Mouse (Mus musculus): ENCODE measurements around the gene Apopt1.
A peak's percentile ranks its signal among the peaks of the same experiment; 100 is the strongest.
"Not testable (repeated sequence)": the region's sequence is repeated elsewhere in the genome, so short reads cannot be mapped to it uniquely, and the experiment has no call there.

The Apopt1 gene

GRCm38 (mm10) chr12:111712476-111712875, 585 bp upstream of the Apopt1 start:
- no peak for DNase-seq

- not testable (repeated sequence) for DNase-seq
Observed at GRCm38 (mm10) chr12:111713880-111714279, 819 bp downstream of the Apopt1 start.

DNA sequence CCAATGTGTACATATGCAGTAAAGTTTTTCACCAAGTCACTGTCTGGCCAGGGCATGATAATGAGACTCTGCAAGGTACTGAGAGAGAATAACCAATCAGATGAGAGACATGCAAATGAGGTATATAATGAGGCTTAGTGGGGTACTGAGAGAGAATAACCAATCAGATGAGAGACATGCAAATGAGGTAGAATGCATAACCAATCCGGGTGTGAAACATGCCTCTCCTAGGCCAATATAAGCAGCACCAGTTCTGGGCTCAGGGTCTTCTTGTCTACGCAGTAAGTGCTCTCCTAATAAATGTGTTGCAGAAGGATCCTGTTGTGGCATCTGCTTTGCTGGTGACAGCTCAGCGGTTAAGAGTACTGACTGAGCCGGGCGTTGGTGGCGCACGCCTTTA, 3.4 kb downstream of the Apopt1 start:
- no peak for DNase-seq

- no peak for DNase-seq
Observed at GRCm38 (mm10) chr12:111718656-111719055, 5.6 kb downstream of the Apopt1 start.

GRCm38 (mm10) chr12:111720222-111720621, 7.2 kb downstream of the Apopt1 start:
- DNase-seq: no peak

DNA sequence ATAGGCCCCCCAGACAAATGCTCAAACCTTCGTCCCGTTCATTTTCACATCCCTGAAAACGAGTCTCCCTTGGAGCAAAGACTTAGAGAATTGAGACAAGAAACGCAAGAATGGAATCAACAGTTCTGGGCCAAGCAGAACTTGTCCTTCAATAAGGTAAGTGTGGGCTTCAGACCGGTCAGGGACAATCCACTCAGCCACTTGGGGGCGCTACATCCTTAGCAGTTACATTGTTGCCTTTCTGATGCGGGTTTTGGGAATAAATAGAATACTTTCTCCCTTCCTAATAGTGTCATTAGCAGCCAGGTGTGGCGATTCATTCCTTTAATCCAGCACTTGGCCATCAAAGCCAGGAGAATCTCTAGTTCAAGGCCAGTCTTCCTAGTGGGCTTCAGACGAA, 9.6 kb downstream of the Apopt1 start:
- DNase-seq: peak in 1 of 2 experiments; percentile 54

GRCm38 (mm10) chr12:111724638-111725337, 11.7 kb downstream of the Apopt1 start:
- no peak for DNase-seq

DNA sequence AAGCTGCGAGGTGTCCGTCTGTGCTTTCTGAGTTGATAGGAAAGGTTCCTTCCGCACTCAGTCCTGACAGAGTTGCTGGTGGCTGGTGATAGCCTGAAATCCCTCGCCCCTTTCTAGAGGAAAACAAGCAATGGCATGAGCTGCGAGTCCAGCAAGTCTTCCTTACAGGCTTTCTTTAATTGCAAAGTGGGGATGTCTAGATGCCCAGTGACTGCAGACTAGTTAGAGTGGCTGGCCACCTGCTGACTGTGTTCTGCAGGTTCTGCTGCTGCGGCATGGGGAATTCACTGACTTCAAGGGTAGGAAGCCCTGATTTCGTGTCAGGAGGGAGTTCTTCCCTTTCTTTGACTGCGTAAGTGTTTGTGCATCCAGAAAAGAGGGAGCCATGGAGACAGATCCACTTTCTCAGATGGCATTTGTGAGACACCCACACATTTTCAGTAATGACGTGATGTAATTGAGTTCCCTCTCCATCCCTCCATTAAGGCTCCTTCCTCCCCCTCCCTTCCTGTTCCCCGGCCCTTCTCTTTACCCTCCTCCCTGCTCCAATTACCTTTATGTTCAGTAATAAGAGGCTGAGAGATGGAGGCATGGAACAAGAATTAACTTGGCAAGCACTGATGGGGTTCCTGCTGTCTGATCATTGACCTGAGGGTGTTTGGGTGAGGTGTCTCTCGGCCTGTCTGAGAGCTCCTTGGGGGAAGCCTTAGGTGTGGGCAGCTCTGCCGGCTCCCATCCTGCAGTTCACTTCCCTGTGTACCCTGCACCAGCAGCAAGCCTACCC, 12.5 kb downstream of the Apopt1 start:
- no peak for DNase-seq

DNA sequence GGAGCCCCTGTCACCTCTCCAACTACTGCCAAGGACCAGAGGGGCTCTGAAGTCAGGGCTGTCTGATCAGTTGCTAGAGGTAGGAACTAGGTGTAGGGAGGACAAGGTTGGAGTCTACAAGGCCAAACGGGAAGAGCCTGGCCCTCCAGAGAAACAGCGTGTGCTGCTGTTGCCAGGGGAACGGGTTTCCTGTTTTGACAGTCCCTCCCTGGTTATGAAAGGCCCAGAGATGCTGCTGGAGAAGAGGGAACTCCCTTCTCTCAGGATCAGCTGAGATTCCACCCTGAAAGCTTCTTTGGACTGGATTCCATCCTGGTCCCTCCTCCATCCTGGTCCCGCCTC, 13.0 kb downstream of the Apopt1 start:
- DNase-seq: no peak

DNA sequence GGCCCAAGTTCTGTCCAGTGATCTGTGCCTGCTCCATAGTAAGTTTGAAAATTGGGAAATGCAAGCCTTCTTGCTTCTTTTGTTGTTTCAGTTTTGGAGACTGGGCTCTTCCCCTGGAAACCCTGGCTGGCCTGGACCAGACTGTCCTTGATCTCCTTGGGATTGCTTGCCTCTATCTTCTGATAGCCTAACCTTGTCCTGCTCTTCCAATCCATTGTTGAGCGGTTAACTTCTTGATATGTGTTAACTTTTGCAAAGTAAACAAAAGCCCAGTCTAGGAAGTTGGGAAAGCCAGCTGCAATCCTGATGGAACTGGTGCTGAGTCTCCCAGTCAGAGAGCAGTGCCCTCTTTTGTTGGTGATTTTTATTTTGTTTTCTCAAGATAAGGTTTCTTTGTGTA, 14.9 kb downstream of the Apopt1 start:
- DNase-seq: no peak

DNA sequence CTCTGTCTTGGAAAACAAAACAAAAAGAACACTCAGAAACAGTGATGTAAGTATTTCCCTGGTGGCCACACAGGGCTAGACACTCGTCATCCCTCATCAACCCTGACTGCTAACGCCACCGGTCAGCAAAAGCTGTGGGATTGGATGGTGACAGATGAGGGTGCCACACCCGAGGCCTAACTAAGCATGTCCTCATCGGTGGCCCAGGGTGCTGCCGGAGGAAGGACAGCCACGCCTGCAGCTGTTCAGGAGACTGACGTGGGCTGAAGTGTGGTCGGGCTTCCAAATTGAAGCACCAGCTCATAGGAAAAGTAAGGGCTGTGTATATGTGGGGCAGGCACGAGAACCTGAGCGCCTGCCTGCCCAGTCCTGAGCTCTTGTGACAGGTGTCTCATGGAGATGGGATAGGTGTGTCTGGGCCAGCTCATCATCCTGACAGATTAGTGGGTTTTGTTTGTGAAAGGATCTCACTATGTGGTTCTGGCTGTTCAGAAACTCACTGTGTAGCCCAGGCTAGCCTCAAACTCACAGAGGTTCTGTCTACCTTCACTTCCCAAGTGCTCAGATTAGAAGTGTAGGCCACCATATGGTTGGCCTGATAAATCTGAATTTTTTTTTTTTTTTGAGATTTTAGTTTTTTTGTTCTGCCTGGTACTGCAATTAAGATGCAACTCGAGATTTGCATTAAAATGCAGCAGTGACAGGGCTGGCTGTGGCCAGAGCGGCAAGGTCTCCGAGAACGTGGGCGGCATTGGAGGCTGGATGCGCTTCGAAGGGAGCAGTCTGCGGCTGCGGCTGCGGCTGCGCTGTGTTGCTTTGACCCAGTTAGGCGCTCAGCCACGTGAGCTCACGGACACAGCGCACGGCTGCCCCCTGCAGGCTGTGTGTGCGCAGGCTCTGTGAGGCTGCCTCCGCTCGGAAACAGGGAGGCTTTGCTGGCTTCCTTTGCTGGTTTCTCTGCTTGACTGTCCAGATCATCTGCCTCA, 19.1 kb downstream of the Apopt1 start:
- peak; percentile 70 to 81 for DNase-seq

GRCm38 (mm10) chr12:111732921-111733320, 19.9 kb downstream of the Apopt1 start:
- DNase-seq: no peak

DNA sequence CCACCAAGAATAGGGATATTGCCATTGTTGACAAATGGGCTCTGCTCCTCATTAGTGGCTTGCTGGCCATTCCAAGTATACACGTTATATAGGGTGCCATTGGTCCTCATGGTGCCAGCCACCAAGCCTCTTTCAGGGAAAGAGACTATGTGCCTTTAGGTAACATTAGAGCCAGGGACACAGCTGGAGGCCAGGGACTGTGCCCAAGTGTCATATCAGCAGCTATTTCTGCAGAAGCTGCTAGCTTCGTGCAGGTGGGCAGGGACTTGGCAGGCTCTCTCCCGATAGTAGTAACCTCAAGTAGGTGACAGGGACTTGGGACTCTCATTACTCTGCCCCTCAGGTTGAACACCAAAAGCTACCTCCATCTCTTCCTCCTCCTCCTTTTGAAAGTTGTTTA, 21.9 kb downstream of the Apopt1 start:
- no peak for DNase-seq

DNA sequence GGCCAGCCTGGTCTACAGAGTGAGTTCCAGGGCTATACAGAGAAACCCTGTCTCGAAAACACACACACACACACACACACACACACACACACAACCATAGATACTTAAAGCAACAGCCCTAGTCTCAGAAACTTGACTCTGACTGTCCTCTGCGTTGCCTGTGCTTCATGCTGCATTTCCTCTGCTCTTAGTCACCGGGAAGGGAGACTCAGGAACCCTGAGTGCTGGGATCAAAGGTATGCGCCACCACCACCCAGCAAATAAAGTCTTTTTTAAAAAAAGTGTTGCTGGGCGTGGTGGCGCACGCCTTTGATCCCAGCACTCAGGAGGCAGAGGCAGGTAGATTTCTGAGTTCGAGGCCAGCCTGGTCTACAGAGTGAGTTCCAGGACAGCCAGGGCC, 23.6 kb downstream of the Apopt1 start:
- not testable (repeated sequence) for DNase-seq

DNA sequence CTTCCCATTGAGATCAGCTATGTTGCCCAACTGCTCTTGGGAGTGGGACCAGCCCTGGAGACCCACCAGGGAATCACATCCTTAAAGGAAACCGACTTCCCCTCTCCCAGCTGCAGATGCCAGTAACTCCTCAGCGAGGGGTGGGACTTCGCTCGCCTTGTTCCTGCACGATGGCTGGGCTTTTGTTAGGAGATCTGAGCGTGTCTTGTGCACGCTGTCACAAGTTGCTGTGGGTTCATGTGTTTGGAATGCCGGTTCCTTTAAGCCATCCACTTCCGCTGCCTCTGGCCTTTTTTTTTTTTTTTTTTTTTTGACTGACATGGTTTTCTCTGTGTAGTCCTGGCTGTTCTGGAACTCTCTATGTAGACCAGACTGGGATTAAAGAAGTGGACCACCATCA, 24.3 kb downstream of the Apopt1 start:
- no peak for DNase-seq

DNA sequence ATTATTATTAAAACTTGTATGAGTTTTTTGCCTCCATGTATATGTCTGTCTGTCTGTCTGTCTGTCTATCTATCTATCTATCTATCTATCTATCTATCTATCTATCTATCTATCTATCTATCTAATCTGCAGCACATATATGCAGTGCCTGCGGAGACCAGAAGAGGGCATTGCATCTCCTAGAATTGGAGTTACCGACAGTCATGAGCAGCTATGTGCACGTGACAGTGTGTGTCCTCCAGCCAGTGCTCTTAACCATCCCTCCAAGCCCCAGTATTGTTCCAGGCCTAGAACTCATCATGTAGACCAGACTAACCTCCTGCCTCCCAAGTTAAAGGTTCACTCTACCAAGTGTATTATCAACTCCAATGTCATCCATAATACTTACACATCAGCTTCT, 25.7 kb downstream of the Apopt1 start:
- peak in 1 of 2 experiments; percentile 67 for DNase-seq

- DNase-seq: no peak
Observed at GRCm38 (mm10) chr12:111741338-111741737, 28.3 kb downstream of the Apopt1 start.

DNA sequence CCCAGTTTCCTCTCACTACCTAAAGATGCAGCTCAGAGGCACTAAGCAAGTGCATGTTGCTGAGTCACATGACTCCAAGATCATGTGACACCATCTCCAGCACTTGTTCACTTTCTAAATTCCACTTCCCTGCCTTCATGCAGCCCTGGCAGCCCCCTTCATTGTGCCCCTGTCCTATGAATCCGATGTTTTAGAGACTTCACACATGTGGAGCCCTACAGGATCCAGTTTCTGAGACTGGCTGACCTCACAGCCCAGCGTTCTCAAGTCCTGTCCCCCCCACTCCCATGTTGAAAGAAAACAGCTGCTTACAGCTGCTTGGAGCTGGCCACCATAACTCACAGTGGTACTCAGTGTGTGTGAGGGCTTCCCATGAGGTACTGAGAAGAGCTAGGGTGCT, 30.4 kb downstream of the Apopt1 start:
- no peak for DNase-seq

DNA sequence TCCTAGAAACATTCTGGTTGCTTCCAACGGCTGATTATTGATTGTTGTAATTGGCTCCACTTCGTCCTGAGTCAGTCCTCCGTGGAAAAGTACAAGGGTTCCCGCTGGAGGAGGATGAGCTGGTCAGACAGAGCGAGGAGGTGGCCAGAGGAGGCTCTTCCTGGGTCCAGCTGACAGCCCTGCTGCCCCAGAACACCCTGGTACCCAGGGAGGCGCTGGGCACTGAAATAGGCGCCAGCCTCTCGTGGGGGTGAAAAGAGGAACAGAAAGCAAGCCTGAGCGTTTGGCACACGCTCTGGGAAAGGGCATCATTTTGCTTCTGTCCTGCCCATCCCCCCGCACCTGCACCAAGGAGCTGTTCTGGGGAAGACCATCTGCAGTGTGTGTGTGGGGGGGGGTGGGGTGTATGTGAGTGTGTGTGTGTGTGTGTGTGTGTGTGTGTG, 30.9 kb downstream of the Apopt1 start:
- peak; percentile 56 to 65 for DNase-seq

GRCm38 (mm10) chr12:111745274-111745673, 32.2 kb downstream of the Apopt1 start:
- DNase-seq: no peak

GRCm38 (mm10) chr12:111746091-111746490, 33.0 kb downstream of the Apopt1 start:
- peak; percentile 67 to 68 for DNase-seq

DNA sequence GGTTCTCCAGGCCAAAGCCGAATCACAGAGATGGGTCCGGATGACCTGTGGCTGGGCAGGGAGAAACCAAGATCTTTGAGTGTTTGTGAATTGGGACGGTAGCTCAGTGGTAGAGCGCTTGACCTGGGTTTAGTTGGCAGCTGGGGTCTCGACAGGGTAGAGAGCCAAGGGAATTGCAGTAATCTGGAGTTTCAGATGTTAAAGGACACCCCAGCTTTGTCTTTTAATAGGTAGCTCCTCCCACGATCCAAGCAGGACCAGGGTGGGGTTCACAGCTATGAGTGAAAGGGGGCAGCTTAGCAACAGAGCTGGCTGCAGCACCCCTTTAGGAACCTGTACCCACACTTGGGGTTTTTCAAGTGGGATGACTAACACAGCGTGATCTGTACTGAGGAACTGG, 34.4 kb downstream of the Apopt1 start:
- no peak for DNase-seq

GRCm38 (mm10) chr12:111750739-111751138, 37.7 kb downstream of the Apopt1 start:
- DNase-seq: no peak

Measured in spleen, adult 18-20 months (tissue).